Mouse (Mus musculus) lung, postnatal 0 days (tissue): Measurements from ENCODE around the gene Ercc5. TPM values are rescaled to one million over a fixed set of nuclear protein-coding genes. Genes with fewer than 3 reads are reported as not detected.

ENCODE experiments used
- ATAC-seq: fragments of 200-750 bp; cut with Nextera tagmentation; 2 replicates; pipeline ENCODE4 v1.8.0; 2017; ENCODE audit warnings: moderate library complexity
- DNase-seq: peaks from one replicate; pipeline ENCODE4 v3.0.0-alpha.2; 2016; ENCODE audit warnings: low spot score
- H3K27ac ChIP-seq: fragments of 300-500 bp; sonication (generic); 2 replicates; pipeline ENCODE4 v1.5.1; 2014; ENCODE audit warnings: antibody characterized with exemption, mild to moderate bottlenecking, low read length, mixed read lengths
- H3K27me3 ChIP-seq: fragments of 300-500 bp; sonication (generic); replicated peaks from 2 replicates; pipeline ENCODE4 v1.6.1; 2014; ENCODE audit warnings: low read length, mixed read lengths; ENCODE audit not compliant: insufficient read depth
- H3K36me3 ChIP-seq: fragments of 300-500 bp; sonication (generic); 2 replicates; pipeline ENCODE4 v1.6.1; 2014; ENCODE audit warnings: low read length, mixed read lengths; ENCODE audit not compliant: insufficient read depth
- H3K4me1 ChIP-seq: fragments of 300-500 bp; sonication (generic); 2 replicates; pipeline ENCODE4 v1.6.1; 2014; ENCODE audit warnings: antibody characterized with exemption, low read depth, low read length, mixed read lengths; ENCODE audit not compliant: insufficient read depth
- H3K4me2 ChIP-seq: fragments of 300-500 bp; sonication (generic); replicated peaks from 2 replicates; pipeline ENCODE4 v1.6.1; 2014; ENCODE audit warnings: low read depth, mild to moderate bottlenecking, low read length, moderate library complexity, mixed read lengths
- H3K4me3 ChIP-seq: fragments of 300-500 bp; sonication (generic); 2 replicates; pipeline ENCODE4 v1.5.1; 2014; ENCODE audit warnings: low read depth, low read length
- H3K9ac ChIP-seq: fragments of 300-500 bp; sonication (generic); replicated peaks from 2 replicates; pipeline ENCODE4 v1.6.1; 2014; ENCODE audit warnings: low read depth, mild to moderate bottlenecking
- H3K9me3 ChIP-seq: fragments of 300-500 bp; sonication (generic); 2 replicates; pipeline ENCODE4 v1.6.1; 2016; ENCODE audit warnings: low read length, mixed read lengths
- CTCF ChIP-seq: IDR thresholded peaks from 2 replicates; pipeline ENCODE4 v1.5.1; 2016; ENCODE audit warnings: antibody characterized with exemption, mild to moderate bottlenecking
- EP300 ChIP-seq: IDR thresholded peaks from 2 replicates; pipeline ENCODE4 v1.6.1; 2016; ENCODE audit warnings: antibody characterized with exemption, mild to moderate bottlenecking, control low read depth
- WGBS: fragments of 180-500 bp; shearing (Covaris S2); extraction: QIAGEN DNeasy Blood & Tissue Kit; methylation state at CpG from one replicate; pipeline ENCODE4 v1.1.7; 2014; 5-methylcytosine and 5-hydroxymethylcytosine counted together
- polyA plus RNA-seq: library from polyadenylated mRNA; unstranded; fragments of >200 nt; fragmentation: Nextera tagmentation; extraction: Ambion mirVana; gene quantifications from 2 replicates; pipeline ENCODE4 v1.2.1, GENCODE M21; 2015

The Ercc5 gene
- polyA plus RNA-seq, 1 experiment from 2014 or later = 16.7 TPM

DNA sequence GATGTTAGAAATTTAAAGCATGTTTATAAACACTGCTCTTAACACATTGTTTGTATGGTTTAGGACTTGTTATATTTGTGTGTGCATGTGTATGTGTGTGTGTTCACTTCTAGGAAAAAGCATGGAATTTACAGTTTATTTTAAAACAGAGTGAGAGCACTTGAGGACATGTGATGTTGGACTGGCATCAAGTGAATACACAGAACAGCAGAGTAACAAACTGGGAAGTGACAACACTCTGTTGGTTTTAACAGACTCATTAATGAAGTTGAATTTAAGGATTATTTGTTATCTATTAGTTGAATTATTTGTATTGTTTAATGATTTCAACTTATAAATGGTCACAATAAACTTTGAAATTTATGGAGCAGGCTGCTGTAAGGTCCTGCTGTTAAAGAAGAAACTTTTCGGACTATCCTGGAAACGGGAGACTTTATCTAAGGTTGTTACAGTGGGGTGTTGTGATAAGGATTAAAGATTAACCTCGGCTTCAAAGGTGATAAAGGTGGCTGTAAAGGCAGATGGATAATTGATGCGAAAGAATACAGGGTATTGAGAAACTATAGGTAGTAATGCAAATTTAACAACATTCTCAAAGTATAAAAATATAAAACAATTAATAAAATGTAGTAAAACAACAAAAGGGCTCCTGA lies 17.5 kb upstream of the Ercc5 start:
- no peak for ATAC-seq
- no peak overlapping the region for H3K9ac ChIP-seq
- no peak overlapping the region for H3K4me3 ChIP-seq
- peaks cover 7% of the 10 kb centered on the region; the same call in 1 of the 2 replicates for H3K36me3 ChIP-seq
- no peaks in the 10 kb centered on the region for H3K4me1 ChIP-seq
- H3K4me2 ChIP-seq = no peak overlapping the region
- DNase-seq = no peak
- 55% methylated on average over 4 of the region's 4 CpGs for WGBS
- no peaks in the 10 kb centered on the region for H3K27me3 ChIP-seq
- no peaks in the 10 kb centered on the region for H3K9me3 ChIP-seq
- TF ChIP-seq EP300 (no peak), CTCF (no peak)
- H3K27ac ChIP-seq = no peak overlapping the region

GRCm38 (mm10) chr1:44140232-44140631 lies 7.3 kb upstream of the Ercc5 start:
- ATAC-seq = no peak
- H3K4me2 ChIP-seq = no peak overlapping the region
- 52% methylated on average over 4 of the region's 4 CpGs for WGBS
- TF ChIP-seq EP300 (no peak), CTCF (no peak)
- H3K4me3 ChIP-seq = no peak overlapping the region
- 0 out of 2 replicates have a peak, but pooled peaks cover 13% of the 10 kb centered on the region for H3K36me3 ChIP-seq
- H3K9me3 ChIP-seq = no peaks in the 10 kb centered on the region
- H3K27ac ChIP-seq = no peak overlapping the region
- no peak for DNase-seq
- H3K4me1 ChIP-seq = no peaks in the 10 kb centered on the region
- no peaks in the 10 kb centered on the region for H3K27me3 ChIP-seq
- no peak overlapping the region for H3K9ac ChIP-seq

- Histone ChIP-seq H3K36me3 (0 out of 2 replicates have a peak, but pooled peaks cover 10% of the 10 kb centered on the region), H3K4me3 (no peak overlapping the region), H3K27me3 (no peaks in the 10 kb centered on the region), H3K9ac (no peak overlapping the region), H3K27ac (no peak overlapping the region), H3K4me1 (no peaks in the 10 kb centered on the region), H3K9me3 (no peaks in the 10 kb centered on the region), H3K4me2 (no peak overlapping the region)
- ATAC-seq (no peak), DNase-seq (no peak)
- TF ChIP-seq CTCF (no peak), EP300 (no peak)
- WGBS = 83% methylated on average over 5 of the region's 5 CpGs
Observed at GRCm38 (mm10) chr1:44142747-44143146, 4.8 kb upstream of the Ercc5 start.

DNA sequence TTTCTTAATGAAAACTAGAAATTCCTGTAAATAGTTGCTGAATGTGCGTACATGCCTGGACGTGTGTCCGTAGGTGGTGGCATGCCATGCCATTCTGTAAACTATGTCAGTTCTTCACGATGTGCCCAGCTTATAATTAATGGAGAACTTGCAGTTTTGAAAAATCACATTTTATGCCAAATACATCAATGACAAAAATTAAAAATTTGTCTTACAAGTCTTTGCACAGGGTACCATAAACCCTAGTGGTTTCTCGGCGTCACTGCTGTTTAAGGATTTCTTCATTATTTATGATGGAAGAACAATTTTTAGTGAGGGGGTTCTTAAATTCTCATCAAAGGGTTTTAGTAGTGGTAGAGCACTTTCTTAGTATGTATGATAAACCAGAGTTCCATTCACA lies 1.2 kb downstream of the Ercc5 start:
- DNase-seq = peak; percentile 29
- no peaks in the 10 kb centered on the region for H3K4me1 ChIP-seq
- H3K27me3 ChIP-seq = no peaks in the 10 kb centered on the region
- no peak for ATAC-seq
- H3K4me3 ChIP-seq = peak overlapping the region; percentile 79
- no peaks in the 10 kb centered on the region for H3K9me3 ChIP-seq
- no peaks in the 10 kb centered on the region for H3K36me3 ChIP-seq
- 15% methylated on average over 6 of the region's 6 CpGs for WGBS
- TF ChIP-seq CTCF (peak; percentile 43), EP300 (no peak)
- no peak overlapping the region for H3K27ac ChIP-seq
- H3K4me2 ChIP-seq = peak overlapping the region; percentile 75
- peak overlapping the region; percentile 92; the same call in 1 of the 2 replicates for H3K9ac ChIP-seq

GRCm38 (mm10) chr1:44155287-44155686 lies 7.7 kb downstream of the Ercc5 start:
- no peak overlapping the region for H3K9ac ChIP-seq
- no peak overlapping the region for H3K4me2 ChIP-seq
- peaks cover 19% of the 10 kb centered on the region; the same call in 1 of the 2 replicates for H3K36me3 ChIP-seq
- no peaks in the 10 kb centered on the region for H3K9me3 ChIP-seq
- H3K27ac ChIP-seq = no peak overlapping the region
- no peaks in the 10 kb centered on the region for H3K4me1 ChIP-seq
- H3K4me3 ChIP-seq = no peak overlapping the region
- WGBS = 93% methylated on average over 4 of the region's 4 CpGs
- DNase-seq = peak; percentile 38
- 0 out of 2 replicates have a peak, but pooled peaks have one; percentile 23 for ATAC-seq
- H3K27me3 ChIP-seq = no peaks in the 10 kb centered on the region
- TF ChIP-seq CTCF (peak; percentile 56), EP300 (no peak)

- H3K27ac ChIP-seq = no peak overlapping the region
- H3K9me3 ChIP-seq = no peaks in the 10 kb centered on the region
- H3K4me2 ChIP-seq = no peak overlapping the region
- no peak overlapping the region for H3K4me3 ChIP-seq
- H3K36me3 ChIP-seq = peaks cover 34% of the 10 kb centered on the region
- H3K27me3 ChIP-seq = no peaks in the 10 kb centered on the region
- no peak for DNase-seq
- no peak for ATAC-seq
- H3K4me1 ChIP-seq = no peaks in the 10 kb centered on the region
- no peak overlapping the region for H3K9ac ChIP-seq
- no peak for TF ChIP-seq EP300
- no peak for TF ChIP-seq CTCF
- 85% methylated on average over 6 of the region's 6 CpGs for WGBS
Observed at GRCm38 (mm10) chr1:44158317-44158716, 10.8 kb downstream of the Ercc5 start.
